Mouse (Mus musculus): ENCODE data around the gene 1700016H13Rik.

Gene 1700016H13Rik

GRCm38 (mm10) chr5:103655346-103656118, at the start of gene 1700016H13Rik:
Gene 1700016H13Rik, minus strand, starts transcription at chr5:103656010.
- peak; percentile 65 for DNase-seq (ENCODE audit: inconsistent ontology term)

- DNase-seq (ENCODE audit: inconsistent ontology term): no peak
Observed at GRCm38 (mm10) chr5:103705331-103705730, 49.5 kb upstream of the 1700016H13Rik start.

- no peak for DNase-seq (ENCODE audit: inconsistent ontology term)
Observed at GRCm38 (mm10) chr5:103702527-103702926, 46.7 kb upstream of the 1700016H13Rik start.

- no peak for DNase-seq (ENCODE audit: inconsistent ontology term)
Observed at GRCm38 (mm10) chr5:103701466-103701865, 45.7 kb upstream of the 1700016H13Rik start.

GRCm38 (mm10) chr5:103700661-103701060, 44.9 kb upstream of the 1700016H13Rik start:
- DNase-seq (ENCODE audit: inconsistent ontology term): no peak

GRCm38 (mm10) chr5:103699537-103699936, 43.7 kb upstream of the 1700016H13Rik start:
- no peak for DNase-seq (ENCODE audit: inconsistent ontology term)

GRCm38 (mm10) chr5:103698577-103698976, 42.8 kb upstream of the 1700016H13Rik start:
- DNase-seq (ENCODE audit: inconsistent ontology term): no peak

GRCm38 (mm10) chr5:103697875-103698491, 42.2 kb upstream of the 1700016H13Rik start:
- DNase-seq (ENCODE audit: inconsistent ontology term): peak; percentile 36

GRCm38 (mm10) chr5:103694094-103694493, 38.3 kb upstream of the 1700016H13Rik start:
- DNase-seq (ENCODE audit: inconsistent ontology term): no peak

- DNase-seq (ENCODE audit: inconsistent ontology term): peak; percentile 62
Observed at GRCm38 (mm10) chr5:103693041-103693641, 37.3 kb upstream of the 1700016H13Rik start.

- peak; percentile 52 for DNase-seq (ENCODE audit: inconsistent ontology term)
Observed at GRCm38 (mm10) chr5:103692531-103693040, 36.8 kb upstream of the 1700016H13Rik start.

GRCm38 (mm10) chr5:103691624-103692530, 36.1 kb upstream of the 1700016H13Rik start, which contains the start of gene Aff1:
Gene Aff1, plus strand, starts transcription at chr5:103692374.
- DNase-seq (ENCODE audit: inconsistent ontology term): peak; percentile 94

- no peak for DNase-seq (ENCODE audit: inconsistent ontology term)
Observed at GRCm38 (mm10) chr5:103691171-103691570, 35.4 kb upstream of the 1700016H13Rik start.

GRCm38 (mm10) chr5:103690190-103690589, 34.4 kb upstream of the 1700016H13Rik start:
- no peak for DNase-seq (ENCODE audit: inconsistent ontology term)

GRCm38 (mm10) chr5:103689645-103690044, 33.8 kb upstream of the 1700016H13Rik start:
- DNase-seq (ENCODE audit: inconsistent ontology term): no peak

GRCm38 (mm10) chr5:103681824-103682223, 26.0 kb upstream of the 1700016H13Rik start:
- no peak for DNase-seq (ENCODE audit: inconsistent ontology term)

- DNase-seq (ENCODE audit: inconsistent ontology term): peak; percentile 37
Observed at GRCm38 (mm10) chr5:103680381-103680780, 24.6 kb upstream of the 1700016H13Rik start.

GRCm38 (mm10) chr5:103678974-103679373, 23.2 kb upstream of the 1700016H13Rik start:
- no peak for DNase-seq (ENCODE audit: inconsistent ontology term)

GRCm38 (mm10) chr5:103677894-103678293, 22.1 kb upstream of the 1700016H13Rik start:
- DNase-seq (ENCODE audit: inconsistent ontology term): no peak

- no peak for DNase-seq (ENCODE audit: inconsistent ontology term)
Observed at GRCm38 (mm10) chr5:103676289-103676881, 20.6 kb upstream of the 1700016H13Rik start.

- no peak for DNase-seq (ENCODE audit: inconsistent ontology term)
Observed at GRCm38 (mm10) chr5:103674482-103674881, 18.7 kb upstream of the 1700016H13Rik start.

Measured in Muller cell, postnatal 12 days (primary cell).